Mouse (Mus musculus): ENCODE measurements around the gene Spaca3.

The Spaca3 gene

GRCm38 (mm10) chr11:80858065-80858464 is at the start of gene Spaca3:
Gene Spaca3 (plus strand): TSS chr11:80858365.
- DNase-seq (ENCODE audit: low read depth, low spot score), result no peak

GRCm38 (mm10) chr11:80808551-80809070 is 49.6 kb upstream of the Spaca3 start:
- DNase-seq (ENCODE audit: low read depth, low spot score), result no peak

- DNase-seq (ENCODE audit: low read depth, low spot score), result no peak
Measured at GRCm38 (mm10) chr11:80809666-80809992, 48.5 kb upstream of the Spaca3 start.

- peak; percentile 33 for DNase-seq (ENCODE audit: low read depth, low spot score)
Measured at GRCm38 (mm10) chr11:80809993-80810821, 48.0 kb upstream of the Spaca3 start, which contains the start of gene Tmem98. Gene Tmem98 (plus strand): TSS chr11:80810175.

- DNase-seq (ENCODE audit: low read depth, low spot score), result no peak
Measured at GRCm38 (mm10) chr11:80811156-80811555, 47.0 kb upstream of the Spaca3 start.

GRCm38 (mm10) chr11:80815354-80815753 is 42.8 kb upstream of the Spaca3 start:
- DNase-seq (ENCODE audit: low read depth, low spot score), result no peak

- DNase-seq (ENCODE audit: low read depth, low spot score), result peak; percentile 98
Measured at GRCm38 (mm10) chr11:80818060-80818697, 40.0 kb upstream of the Spaca3 start.

GRCm38 (mm10) chr11:80820085-80820484 is 38.1 kb upstream of the Spaca3 start:
- DNase-seq (ENCODE audit: low read depth, low spot score), result peak; percentile 7

- peak; percentile 31 for DNase-seq (ENCODE audit: low read depth, low spot score)
Measured at GRCm38 (mm10) chr11:80821296-80821695, 36.9 kb upstream of the Spaca3 start.

- DNase-seq (ENCODE audit: low read depth, low spot score), result peak; percentile 84
Measured at GRCm38 (mm10) chr11:80821794-80822193, 36.4 kb upstream of the Spaca3 start.

GRCm38 (mm10) chr11:80835395-80835794 is 22.8 kb upstream of the Spaca3 start:
- DNase-seq (ENCODE audit: low read depth, low spot score), result no peak

GRCm38 (mm10) chr11:80835841-80836240 is 22.3 kb upstream of the Spaca3 start:
- no peak for DNase-seq (ENCODE audit: low read depth, low spot score)

GRCm38 (mm10) chr11:80838724-80839123 is 19.4 kb upstream of the Spaca3 start:
- DNase-seq (ENCODE audit: low read depth, low spot score), result no peak

GRCm38 (mm10) chr11:80843435-80843834 is 14.7 kb upstream of the Spaca3 start:
- DNase-seq (ENCODE audit: low read depth, low spot score), result no peak

- no peak for DNase-seq (ENCODE audit: low read depth, low spot score)
Measured at GRCm38 (mm10) chr11:80845486-80845885, 12.7 kb upstream of the Spaca3 start.

GRCm38 (mm10) chr11:80846115-80846514 is 12.1 kb upstream of the Spaca3 start:
- no peak for DNase-seq (ENCODE audit: low read depth, low spot score)

- DNase-seq (ENCODE audit: low read depth, low spot score), result no peak
Measured at GRCm38 (mm10) chr11:80848131-80848530, 10.0 kb upstream of the Spaca3 start.

GRCm38 (mm10) chr11:80851859-80852258 is 6.3 kb upstream of the Spaca3 start:
- peak; percentile 72 for DNase-seq (ENCODE audit: low read depth, low spot score)

- peak; percentile 16 for DNase-seq (ENCODE audit: low read depth, low spot score)
Measured at GRCm38 (mm10) chr11:80853014-80853413, 5.2 kb upstream of the Spaca3 start.

- no peak for DNase-seq (ENCODE audit: low read depth, low spot score)
Measured at GRCm38 (mm10) chr11:80854430-80854829, 3.7 kb upstream of the Spaca3 start.

GRCm38 (mm10) chr11:80854908-80855307 is 3.3 kb upstream of the Spaca3 start:
- no peak for DNase-seq (ENCODE audit: low read depth, low spot score)

GRCm38 (mm10) chr11:80856827-80857226 is 1.3 kb upstream of the Spaca3 start:
- no peak for DNase-seq (ENCODE audit: low read depth, low spot score)

GRCm38 (mm10) chr11:80862941-80863340 is 4.8 kb downstream of the Spaca3 start:
- DNase-seq (ENCODE audit: low read depth, low spot score), result no peak
